In the genomic region with DNA sequence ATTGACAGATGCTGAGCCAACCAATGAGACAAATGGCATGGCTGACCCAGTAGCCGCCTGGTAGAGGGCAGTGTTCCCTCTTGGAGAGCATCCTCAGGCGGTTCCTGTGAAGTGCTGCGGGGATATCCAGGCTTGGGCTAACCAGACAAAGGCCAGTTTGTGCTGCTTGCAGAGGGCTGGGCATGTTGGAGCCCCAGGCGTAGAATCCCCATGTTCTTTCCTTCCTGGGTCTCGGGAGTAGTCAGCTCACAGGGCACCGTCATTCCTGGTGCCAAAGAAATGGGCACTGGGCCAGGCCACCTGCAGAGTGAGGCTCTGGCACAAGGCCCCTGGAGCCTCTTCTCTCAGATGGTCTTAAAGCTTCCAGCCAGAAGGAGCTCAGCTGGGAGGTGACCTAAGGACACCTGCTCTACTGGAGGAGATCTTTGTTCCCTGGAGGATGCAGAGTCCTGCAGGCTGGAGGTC, we compare ENCODE assay signal across 8 mouse cellular contexts. TPM values are rescaled to one million over a fixed set of nuclear protein-coding genes. Genes with fewer than 3 reads are reported as not detected.
DNase-seq lines count a peak whose midpoint lies in the region; ATAC-seq and TF ChIP-seq lines count a peak whose summit lies in the region.

No protein-coding gene starts in this region.

- ATAC-seq in intestine, postnatal 0 days, result peak; percentile 28; the same call in 1 of the 2 replicates
- ATAC-seq in intestine, embryonic 15.5 days, result no peak
- no peak for ATAC-seq in kidney, embryonic 15.5 days (replicated peaks; ENCODE audit: low FRiP score)

- no peak overlapping the region for H3K9ac ChIP-seq in intestine, postnatal 0 days (ENCODE audit: low read depth, low read length)
- no peak overlapping the region for H3K9ac ChIP-seq in intestine, embryonic 15.5 days
- no peak overlapping the region for H3K9ac ChIP-seq in kidney, embryonic 15.5 days

- no peaks in the 10 kb centered on the region for H3K27me3 ChIP-seq in intestine, postnatal 0 days (replicated peaks; ENCODE audit: control insufficient read depth, insufficient read depth, low read length)
- no peaks in the 10 kb centered on the region for H3K27me3 ChIP-seq in intestine, embryonic 15.5 days (replicated peaks)
- H3K27me3 ChIP-seq in kidney, embryonic 15.5 days, result no peaks in the 10 kb centered on the region

- 39% methylated on average over 6 of the region's 6 CpGs for WGBS in intestine, postnatal 0 days
- 52% methylated on average over 6 of the region's 6 CpGs for WGBS in intestine, embryonic 15.5 days
- WGBS in kidney, embryonic 15.5 days, result 57% methylated on average over 6 of the region's 6 CpGs

- no peak overlapping the region for H3K4me2 ChIP-seq in intestine, postnatal 0 days (replicated peaks; ENCODE audit: low read depth)
- H3K4me2 ChIP-seq in intestine, embryonic 15.5 days (replicated peaks), result no peak overlapping the region
- H3K4me2 ChIP-seq in kidney, embryonic 15.5 days, result no peak overlapping the region

- H3K4me1 ChIP-seq in intestine, postnatal 0 days (replicated peaks; ENCODE audit: control insufficient read depth, insufficient read depth, low read length), result 0 out of 2 replicates have a peak, but pooled peaks cover 2% of the 10 kb centered on the region
- H3K4me1 ChIP-seq in intestine, embryonic 15.5 days (replicated peaks), result peaks cover 30% of the 10 kb centered on the region
- H3K4me1 ChIP-seq in kidney, embryonic 15.5 days, result peaks cover 50% of the 10 kb centered on the region

- no peak overlapping the region for H3K4me3 ChIP-seq in intestine, postnatal 0 days (ENCODE audit: low read depth, low read length)
- no peak overlapping the region for H3K4me3 ChIP-seq in intestine, embryonic 15.5 days (replicated peaks)
- H3K4me3 ChIP-seq in kidney, embryonic 15.5 days (replicated peaks), result no peak overlapping the region

- H3K36me3 ChIP-seq in intestine, postnatal 0 days (ENCODE audit: control insufficient read depth, insufficient read depth), result no peaks in the 10 kb centered on the region
- H3K36me3 ChIP-seq in intestine, embryonic 15.5 days, result no peaks in the 10 kb centered on the region
- no peaks in the 10 kb centered on the region for H3K36me3 ChIP-seq in kidney, embryonic 15.5 days

- H3K27ac ChIP-seq in intestine, postnatal 0 days (ENCODE audit: low read depth, low read length), result no peak overlapping the region
- H3K27ac ChIP-seq in intestine, embryonic 15.5 days, result no peak overlapping the region
- H3K27ac ChIP-seq in kidney, embryonic 15.5 days, result peak overlapping the region; percentile 37; the same call in 1 of the 2 replicates

- DNase-seq in MN1 (ENCODE audit: low spot score) (peak; percentile 75), liver (no peak)
- DNase-seq in cerebellum, adult 9-11 months, result peak; percentile 83
- DNase-seq in yolk sac, embryonic 10.5 days (ENCODE audit: low spot score), result no peak
- DNase-seq in embryo, embryonic 11 days, result no peak

- no peaks in the 10 kb centered on the region for H3K9me3 ChIP-seq in intestine, postnatal 0 days (ENCODE audit: control insufficient read depth)
- no peaks in the 10 kb centered on the region for H3K9me3 ChIP-seq in intestine, embryonic 15.5 days
- no peaks in the 10 kb centered on the region for H3K9me3 ChIP-seq in kidney, embryonic 15.5 days (replicated peaks)

- peak; percentile 52 for TF ChIP-seq CTCF in intestine, postnatal 0 days (IDR thresholded peaks at IDR 0.05; ENCODE audit: low read depth)

RNA-seq across cellular contexts. Expression of a gene that starts 8.5 kb away (rescaled TPM):
- polyA plus RNA-seq in intestine, postnatal 0 days (2015; fragmentation: Nextera tagmentation; extraction: Ambion mirVana), result 5.2 and 6.1 TPM in 2 replicates
- polyA plus RNA-seq in intestine, embryonic 15.5 days (2015; fragmentation: Nextera tagmentation; extraction: Ambion mirVana), result 6.3 and 6.6 TPM in 2 replicates
- polyA plus RNA-seq in kidney, embryonic 15.5 days (2015; fragmentation: Nextera tagmentation; extraction: Ambion mirVana), result 5.9 and 7.2 TPM in 2 replicates

RNA-seq across cellular contexts. Expression of a gene that starts 17.6 kb away (rescaled TPM):
- polyA plus RNA-seq in intestine, postnatal 0 days (2015; fragmentation: Nextera tagmentation; extraction: Ambion mirVana), result 35.0 and 36.1 TPM in 2 replicates
- polyA plus RNA-seq in intestine, embryonic 15.5 days (2015; fragmentation: Nextera tagmentation; extraction: Ambion mirVana), result 39.7 and 44.3 TPM in 2 replicates
- 26.7 and 32.9 TPM in 2 replicates for polyA plus RNA-seq in kidney, embryonic 15.5 days (2015; fragmentation: Nextera tagmentation; extraction: Ambion mirVana)

RNA-seq across cellular contexts. Expression of a gene that starts 34.6 kb away (rescaled TPM):
- 348 and 382 TPM in 2 replicates for polyA plus RNA-seq in intestine, postnatal 0 days (2015; fragmentation: Nextera tagmentation; extraction: Ambion mirVana)
- 153 and 171 TPM in 2 replicates for polyA plus RNA-seq in intestine, embryonic 15.5 days (2015; fragmentation: Nextera tagmentation; extraction: Ambion mirVana)
- polyA plus RNA-seq in kidney, embryonic 15.5 days (2015; fragmentation: Nextera tagmentation; extraction: Ambion mirVana), result 13.6 and 18.2 TPM in 2 replicates

RNA-seq across cellular contexts. Expression of a gene that starts 40.1 kb away (rescaled TPM):
- polyA plus RNA-seq in intestine, postnatal 0 days (2015; fragmentation: Nextera tagmentation; extraction: Ambion mirVana), result 11.3 and 11.7 TPM in 2 replicates
- 13.1 and 14.7 TPM in 2 replicates for polyA plus RNA-seq in intestine, embryonic 15.5 days (2015; fragmentation: Nextera tagmentation; extraction: Ambion mirVana)
- polyA plus RNA-seq in kidney, embryonic 15.5 days (2015; fragmentation: Nextera tagmentation; extraction: Ambion mirVana), result 5.4 and 8.7 TPM in 2 replicates

Comparison
In these comparisons a context has a peak if more than half of its experiments do, and no peak if none do; other contexts are left out.
1. DNase-seq: peak in MN1 (single experiment) and cerebellum, adult 9-11 months (single experiment); none in yolk sac, embryonic 10.5 days (single experiment), embryo, embryonic 11 days (single experiment) and liver (single experiment).